In the genomic region with DNA sequence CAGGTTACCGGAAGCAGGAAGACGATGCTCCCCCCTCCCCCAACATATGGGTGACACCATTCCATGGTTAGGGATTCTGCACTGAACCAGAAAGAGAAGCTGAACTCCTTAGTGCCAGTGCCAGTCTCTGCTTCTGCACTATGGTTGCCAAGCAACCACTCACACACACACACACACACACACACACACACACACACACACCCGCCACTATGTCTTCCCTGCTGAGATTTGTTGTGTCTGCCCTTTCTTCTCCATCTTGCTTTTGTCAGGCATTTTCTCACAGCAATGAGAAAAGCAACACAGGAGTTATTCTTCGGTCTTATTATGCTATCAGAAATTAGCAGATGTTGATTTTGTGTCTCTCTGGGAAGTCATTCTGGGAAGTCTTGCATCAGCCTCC, we compare ENCODE assay signal across 27 mouse cellular contexts. TPM values are rescaled to one million over a fixed set of nuclear protein-coding genes. Genes with fewer than 3 reads are reported as not detected.
DNase-seq lines count a peak whose midpoint lies in the region; ATAC-seq lines count a peak whose summit lies in the region.
"Had no signal": no experiment of that assay in that cellular context is flagged by ENCODE, and none has a peak within 500 bp of the region (broad histone marks: within the 10 kb centered on the region; RNA-seq: fewer than 3 reads in every experiment).

No protein-coding gene starts in this region.

- H3K4me1 ChIP-seq in forebrain, embryonic 14.5 days (ENCODE audit: control insufficient read depth, insufficient read depth, low read length), result no peaks in the 10 kb centered on the region
- 0 out of 2 replicates have a peak, but pooled peaks cover 7% of the 10 kb centered on the region for H3K4me1 ChIP-seq in forebrain, embryonic 13.5 days
- H3K4me1 ChIP-seq in midbrain, embryonic 10.5 days, result peaks cover 3% of the 10 kb centered on the region; the same call in 1 of the 2 replicates
- H3K4me1 ChIP-seq in midbrain, embryonic 15.5 days, result no peaks in the 10 kb centered on the region
- no peaks in the 10 kb centered on the region for H3K4me1 ChIP-seq in embryonic facial prominence, embryonic 10.5 days
- H3K4me1 ChIP-seq: limb, embryonic 15.5 days; liver, embryonic 15.5 days had no signal

- DNase-seq in forebrain, embryonic 14.5 days (ENCODE audit: low spot score), result peak; percentile 40
- DNase-seq in midbrain, embryonic 10.5 days (ENCODE audit: low spot score), result peak; percentile 15
- DNase-seq in brain, adult 2 months (ENCODE audit: low read depth, low spot score), result peak; percentile 21
- peak; percentile 15 for DNase-seq in embryonic facial prominence, embryonic 10.5 days (ENCODE audit: low spot score)
- no peak for DNase-seq in gastrocnemius, postnatal 4 days (ENCODE audit: low spot score in 2 of 2)
- DNase-seq: cerebellum, adult 9-10 months; heart, adult 18-20 months; kidney, adult 18-20 months; right cerebral cortex, postnatal 25 days; thymus, adult 2 months had no signal

- no peaks in the 10 kb centered on the region for H3K36me3 ChIP-seq in forebrain, embryonic 14.5 days (ENCODE audit: control insufficient read depth, insufficient read depth, low read length)
- H3K36me3 ChIP-seq in forebrain, embryonic 13.5 days (ENCODE audit: poor library complexity, severe bottlenecking), result no peaks in the 10 kb centered on the region
- H3K36me3 ChIP-seq in midbrain, embryonic 10.5 days, result no peaks in the 10 kb centered on the region
- H3K36me3 ChIP-seq in midbrain, embryonic 15.5 days (replicated peaks), result no peaks in the 10 kb centered on the region
- H3K36me3 ChIP-seq in embryonic facial prominence, embryonic 10.5 days (replicated peaks), result no peaks in the 10 kb centered on the region
- H3K36me3 ChIP-seq: heart, embryonic 13.5 days; limb, embryonic 15.5 days; liver, embryonic 15.5 days had no signal

- 32% methylated on average over 4 of the region's 4 CpGs for WGBS in forebrain, embryonic 14.5 days
- WGBS in forebrain, embryonic 13.5 days, result 35% methylated on average over 4 of the region's 4 CpGs
- WGBS in midbrain, embryonic 10.5 days, result 58% methylated on average over 4 of the region's 4 CpGs
- WGBS in midbrain, embryonic 15.5 days, result 42% methylated on average over 4 of the region's 4 CpGs
- 70% methylated on average over 4 of the region's 4 CpGs for WGBS in embryonic facial prominence, embryonic 10.5 days

- no peak for ATAC-seq in forebrain, embryonic 14.5 days
- ATAC-seq in forebrain, embryonic 13.5 days, result no peak
- ATAC-seq in midbrain, embryonic 15.5 days (replicated peaks), result no peak
- ATAC-seq: midbrain, embryonic 16.5 days had no signal

- no peak overlapping the region for H3K4me3 ChIP-seq in forebrain, embryonic 14.5 days (ENCODE audit: low read depth, low read length)
- H3K4me3 ChIP-seq in forebrain, embryonic 13.5 days, result no peak overlapping the region
- H3K4me3 ChIP-seq in midbrain, embryonic 10.5 days, result no peak overlapping the region
- no peak overlapping the region for H3K4me3 ChIP-seq in midbrain, embryonic 15.5 days
- no peak overlapping the region for H3K4me3 ChIP-seq in embryonic facial prominence, embryonic 10.5 days
- H3K4me3 ChIP-seq: heart, embryonic 13.5 days; limb, embryonic 15.5 days; liver, embryonic 15.5 days had no signal

- H3K27me3 ChIP-seq in forebrain, embryonic 14.5 days (replicated peaks; ENCODE audit: control insufficient read depth, insufficient read depth, low read length), result no peaks in the 10 kb centered on the region
- H3K27me3 ChIP-seq in forebrain, embryonic 13.5 days, result no peaks in the 10 kb centered on the region
- no peaks in the 10 kb centered on the region for H3K27me3 ChIP-seq in midbrain, embryonic 10.5 days (ENCODE audit: low read depth, poor library complexity, severe bottlenecking)
- no peaks in the 10 kb centered on the region for H3K27me3 ChIP-seq in midbrain, embryonic 15.5 days (replicated peaks)
- H3K27me3 ChIP-seq in embryonic facial prominence, embryonic 10.5 days (replicated peaks; ENCODE audit: low read depth, poor library complexity, severe bottlenecking), result no peaks in the 10 kb centered on the region
- H3K27me3 ChIP-seq: heart, embryonic 13.5 days; limb, embryonic 15.5 days; liver, embryonic 15.5 days had no signal

- no peaks in the 10 kb centered on the region for H3K9me3 ChIP-seq in forebrain, embryonic 14.5 days (replicated peaks; ENCODE audit: control insufficient read depth, low read length)
- H3K9me3 ChIP-seq in forebrain, embryonic 13.5 days (replicated peaks), result no peaks in the 10 kb centered on the region
- H3K9me3 ChIP-seq in midbrain, embryonic 10.5 days (replicated peaks), result no peaks in the 10 kb centered on the region
- H3K9me3 ChIP-seq in midbrain, embryonic 15.5 days, result no peaks in the 10 kb centered on the region
- H3K9me3 ChIP-seq in embryonic facial prominence, embryonic 10.5 days, result no peaks in the 10 kb centered on the region
- H3K9me3 ChIP-seq: heart, embryonic 13.5 days; limb, embryonic 15.5 days; liver, embryonic 15.5 days had no signal

- H3K27ac ChIP-seq in forebrain, embryonic 14.5 days (ENCODE audit: low read depth, low read length), result no peak overlapping the region
- H3K27ac ChIP-seq in forebrain, embryonic 13.5 days, result no peak overlapping the region
- no peak overlapping the region for H3K27ac ChIP-seq in midbrain, embryonic 10.5 days (replicated peaks)
- H3K27ac ChIP-seq in midbrain, embryonic 15.5 days, result no peak overlapping the region
- H3K27ac ChIP-seq in embryonic facial prominence, embryonic 10.5 days (replicated peaks), result no peak overlapping the region
- H3K27ac ChIP-seq: heart, embryonic 13.5 days; kidney, postnatal 0 days; limb, embryonic 15.5 days; liver, embryonic 15.5 days; macrophage had no signal

- H3K9ac ChIP-seq in forebrain, embryonic 14.5 days (ENCODE audit: low read length), result no peak overlapping the region
- H3K9ac ChIP-seq in forebrain, embryonic 13.5 days, result no peak overlapping the region
- H3K9ac ChIP-seq in midbrain, embryonic 15.5 days, result no peak overlapping the region
- H3K9ac ChIP-seq: heart, embryonic 13.5 days; limb, embryonic 15.5 days; liver, embryonic 15.5 days had no signal

- no peak overlapping the region for H3K4me2 ChIP-seq in forebrain, embryonic 14.5 days (ENCODE audit: low read length)
- no peak overlapping the region for H3K4me2 ChIP-seq in forebrain, embryonic 13.5 days
- H3K4me2 ChIP-seq in midbrain, embryonic 15.5 days, result no peak overlapping the region
- H3K4me2 ChIP-seq: heart, embryonic 13.5 days; limb, embryonic 15.5 days; liver, embryonic 15.5 days had no signal

RNA-seq across cellular contexts. Expression of a gene that starts 11.0 kb away (rescaled TPM):
- polyA plus RNA-seq in forebrain, embryonic 14.5 days (2014; fragmentation: Nextera tagmentation; extraction: Ambion mirVana), result not detected in 2 replicates
- polyA plus RNA-seq in forebrain, embryonic 13.5 days (2015; fragmentation: Nextera tagmentation; extraction: Ambion mirVana), result not detected in 2 replicates
- polyA plus RNA-seq in midbrain, embryonic 10.5 days (2016; fragmentation: Nextera tagmentation; extraction: Ambion mirVana), result not detected in 2 replicates
- not detected in 2 replicates for polyA plus RNA-seq in midbrain, embryonic 15.5 days (2015; fragmentation: Nextera tagmentation; extraction: Ambion mirVana)
- polyA plus RNA-seq in embryonic facial prominence, embryonic 10.5 days (2016; fragmentation: Nextera tagmentation; extraction: Ambion mirVana), result not detected in 2 replicates
- not detected for total RNA-seq in gastrocnemius, postnatal 4 days (2021)
- total RNA-seq: adrenal gland, adult 18-20 months; adrenal gland, postnatal 4 days; gastrocnemius, adult 8-10 months; heart, adult 18-20 months; heart, postnatal 25 days; layer of hippocampus, postnatal 14 days; left cerebral cortex, postnatal 14 days had no signal
- polyA plus RNA-seq: heart, embryonic 13.5 days; kidney, postnatal 0 days; limb, embryonic 15.5 days; liver, embryonic 15.5 days; lung, embryonic 16.5 days; macrophage; midbrain, embryonic 16.5 days; stomach, embryonic 16.5 days; thymus, adult 2 months; urinary bladder, adult 2 months had no signal

RNA-seq across cellular contexts. Expression of a gene that starts 14.7 kb away (rescaled TPM):
- polyA plus RNA-seq in forebrain, embryonic 14.5 days (2014; fragmentation: Nextera tagmentation; extraction: Ambion mirVana), result 0.55 and 1.1 TPM in 2 replicates
- 0.61 and 1.0 TPM in 2 replicates for polyA plus RNA-seq in forebrain, embryonic 13.5 days (2015; fragmentation: Nextera tagmentation; extraction: Ambion mirVana)
- 0.97 and 1.3 TPM in 2 replicates for polyA plus RNA-seq in midbrain, embryonic 10.5 days (2016; fragmentation: Nextera tagmentation; extraction: Ambion mirVana)
- polyA plus RNA-seq in midbrain, embryonic 15.5 days (2015; fragmentation: Nextera tagmentation; extraction: Ambion mirVana), result 1.3 and 1.6 TPM in 2 replicates
- 0.54 and 1.0 TPM in 2 replicates for polyA plus RNA-seq in embryonic facial prominence, embryonic 10.5 days (2016; fragmentation: Nextera tagmentation; extraction: Ambion mirVana)
- total RNA-seq in gastrocnemius, postnatal 4 days (2021), result not detected
- total RNA-seq: gastrocnemius, adult 8-10 months; heart, adult 18-20 months; layer of hippocampus, postnatal 14 days; left cerebral cortex, postnatal 14 days had no signal

RNA-seq across cellular contexts. Expression of a gene that starts 28.0 kb away (rescaled TPM):
- polyA plus RNA-seq in forebrain, embryonic 14.5 days (2014; fragmentation: Nextera tagmentation; extraction: Ambion mirVana), result 0.56 TPM in 1 of 2 replicates, not detected in the other
- 0.36 TPM in 1 of 2 replicates, not detected in the other for polyA plus RNA-seq in forebrain, embryonic 13.5 days (2015; fragmentation: Nextera tagmentation; extraction: Ambion mirVana)
- 0.57 TPM in 1 of 2 replicates, not detected in the other for polyA plus RNA-seq in midbrain, embryonic 10.5 days (2016; fragmentation: Nextera tagmentation; extraction: Ambion mirVana)
- polyA plus RNA-seq in midbrain, embryonic 15.5 days (2015; fragmentation: Nextera tagmentation; extraction: Ambion mirVana), result 0.56 TPM in 1 of 2 replicates, not detected in the other
- 0.40 TPM in 1 of 2 replicates, not detected in the other for polyA plus RNA-seq in embryonic facial prominence, embryonic 10.5 days (2016; fragmentation: Nextera tagmentation; extraction: Ambion mirVana)
- total RNA-seq in gastrocnemius, postnatal 4 days (2021), result under 1 TPM in 1 of 2 experiments, not detected in 1; 0.44 TPM
- total RNA-seq: adrenal gland, adult 18-20 months; gastrocnemius, adult 8-10 months; heart, adult 18-20 months; heart, postnatal 25 days; layer of hippocampus, postnatal 14 days; left cerebral cortex, postnatal 14 days had no signal
- polyA plus RNA-seq: lung, embryonic 16.5 days had no signal

RNA-seq across cellular contexts. Expression of a gene that starts 41.5 kb away (rescaled TPM):
- polyA plus RNA-seq in forebrain, embryonic 14.5 days (2014; fragmentation: Nextera tagmentation; extraction: Ambion mirVana), result 1.3 and 1.6 TPM in 2 replicates
- polyA plus RNA-seq in forebrain, embryonic 13.5 days (2015; fragmentation: Nextera tagmentation; extraction: Ambion mirVana), result 0.87 and 1.1 TPM in 2 replicates
- polyA plus RNA-seq in midbrain, embryonic 10.5 days (2016; fragmentation: Nextera tagmentation; extraction: Ambion mirVana), result 1.7 and 2.1 TPM in 2 replicates
- 2.1 and 3.5 TPM in 2 replicates for polyA plus RNA-seq in midbrain, embryonic 15.5 days (2015; fragmentation: Nextera tagmentation; extraction: Ambion mirVana)
- polyA plus RNA-seq in embryonic facial prominence, embryonic 10.5 days (2016; fragmentation: Nextera tagmentation; extraction: Ambion mirVana), result 1.2 and 2.7 TPM in 2 replicates
- 1 to 10 TPM; 2.9 to 3.7 TPM for total RNA-seq in gastrocnemius, postnatal 4 days (2021)

RNA-seq across cellular contexts. Expression of a gene that starts 56.0 kb away (rescaled TPM):
- 1.2 and 2.0 TPM in 2 replicates for polyA plus RNA-seq in forebrain, embryonic 14.5 days (2014; fragmentation: Nextera tagmentation; extraction: Ambion mirVana)
- polyA plus RNA-seq in forebrain, embryonic 13.5 days (2015; fragmentation: Nextera tagmentation; extraction: Ambion mirVana), result 0.48 and 0.81 TPM in 2 replicates
- 1.2 and 1.4 TPM in 2 replicates for polyA plus RNA-seq in midbrain, embryonic 10.5 days (2016; fragmentation: Nextera tagmentation; extraction: Ambion mirVana)
- 1.6 and 2.2 TPM in 2 replicates for polyA plus RNA-seq in midbrain, embryonic 15.5 days (2015; fragmentation: Nextera tagmentation; extraction: Ambion mirVana)
- polyA plus RNA-seq in embryonic facial prominence, embryonic 10.5 days (2016; fragmentation: Nextera tagmentation; extraction: Ambion mirVana), result 1.2 and 1.7 TPM in 2 replicates
- total RNA-seq in gastrocnemius, postnatal 4 days (2021), result 1 to 10 TPM; 4.0 to 4.9 TPM

Comparison
In these comparisons a context has a peak if more than half of its experiments do, and no peak if none do; other contexts are left out.
1. DNase-seq: peak in forebrain, embryonic 14.5 days (single experiment), midbrain, embryonic 10.5 days (single experiment), brain, adult 2 months (single experiment) and embryonic facial prominence, embryonic 10.5 days (single experiment); none in gastrocnemius, postnatal 4 days (0 of 2).